Mouse (Mus musculus): ENCODE measurements around the gene Atp6ap1l. TPM values are rescaled to one million over a fixed set of nuclear protein-coding genes. Genes with fewer than 3 reads are reported as not detected.

Atp6ap1l gene
- total RNA-seq, 4 experiments from 2014 or later = 0.24 to 0.41 (median 0.31) TPM; not detected in 1

DNA sequence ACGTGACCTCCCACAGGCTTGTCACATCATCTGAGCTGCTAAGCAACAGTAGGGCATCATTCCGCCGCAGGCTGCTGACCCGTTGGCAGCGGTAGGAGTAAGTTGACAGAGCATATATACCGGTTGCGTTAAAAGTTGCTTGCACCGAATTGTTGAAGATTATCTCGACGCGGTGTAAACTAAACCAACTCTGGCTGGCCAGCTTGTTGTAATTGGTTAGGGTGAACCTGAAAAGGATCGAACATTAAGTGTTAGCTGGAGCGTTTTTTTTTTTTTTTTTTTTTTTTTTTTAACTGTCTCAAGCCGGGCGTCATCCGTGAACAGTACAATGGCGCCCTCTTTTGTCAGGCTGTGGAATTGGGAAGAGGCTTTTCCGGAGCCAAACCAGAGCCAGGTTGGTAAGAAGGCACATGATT lies 18.6 kb downstream of the Atp6ap1l start:
- peak; percentile 61 for DNase-seq (ENCODE audit: low spot score)

DNA sequence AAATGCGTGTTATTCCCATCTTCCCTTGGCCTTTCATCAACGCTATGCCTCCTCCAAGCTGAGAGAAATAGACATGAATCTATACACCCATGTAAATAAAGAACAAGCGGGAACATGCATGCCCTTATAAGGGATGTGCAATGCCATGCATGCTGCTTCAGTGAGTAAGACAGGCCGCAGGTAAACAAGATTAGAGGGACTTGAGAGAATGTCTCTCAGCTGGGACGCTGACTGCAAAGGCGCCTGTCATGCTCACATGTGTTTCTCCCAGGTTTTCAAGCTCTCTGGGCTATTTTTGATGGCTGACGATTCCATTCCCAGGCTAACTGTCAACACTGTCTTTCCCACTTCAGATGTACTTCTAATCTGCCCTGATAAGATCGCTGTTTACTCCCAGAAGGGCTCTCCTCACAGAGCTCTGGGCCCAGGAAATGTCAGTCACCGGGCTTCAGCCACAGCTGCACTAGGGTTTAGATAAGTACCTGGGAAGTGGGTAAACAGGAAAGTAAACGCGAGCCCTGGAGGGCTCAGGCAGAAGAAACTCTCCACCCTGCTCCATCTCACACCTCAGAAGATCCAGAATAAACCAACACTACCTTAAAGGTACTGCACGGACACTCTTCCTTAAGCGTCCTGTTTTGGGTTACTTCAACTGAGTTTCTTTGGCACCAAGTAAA lies 19.2 kb downstream of the Atp6ap1l start:
- DNase-seq (ENCODE audit: low spot score) = peak; percentile 46

DNA sequence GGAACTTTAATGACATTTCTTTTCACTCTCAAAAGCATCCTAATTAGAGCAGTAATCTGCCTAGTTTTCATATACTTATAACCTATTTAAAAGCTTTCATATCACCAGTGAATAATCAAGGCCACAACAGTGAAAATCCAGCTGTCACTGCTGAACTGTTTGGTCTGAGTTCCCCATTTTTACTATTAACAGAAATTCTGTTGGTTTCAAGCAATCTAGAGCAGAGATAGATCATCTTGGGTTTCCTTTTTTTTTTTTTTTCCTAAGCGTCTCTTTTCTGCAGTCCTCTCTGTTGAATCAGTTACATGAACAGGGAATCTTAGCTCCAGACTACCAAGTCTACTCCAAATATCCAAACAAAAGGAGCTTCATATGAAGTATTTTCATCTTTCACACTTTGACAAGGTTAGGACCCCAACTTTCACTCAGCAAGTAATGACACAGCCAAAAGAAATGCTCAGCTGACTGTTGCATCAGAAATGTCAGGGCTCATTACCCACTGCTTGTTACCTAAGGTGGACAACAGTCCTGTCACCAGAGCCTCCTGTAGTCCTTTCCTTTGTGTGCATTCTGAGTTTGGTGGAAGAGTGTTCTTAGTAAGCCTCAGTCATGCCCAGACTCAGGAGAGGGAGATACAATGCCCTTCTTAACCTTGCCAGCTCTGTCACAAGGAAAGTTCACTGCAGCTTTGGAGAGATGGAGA lies 23.3 kb downstream of the Atp6ap1l start:
- no peak for DNase-seq (ENCODE audit: low spot score)

DNA sequence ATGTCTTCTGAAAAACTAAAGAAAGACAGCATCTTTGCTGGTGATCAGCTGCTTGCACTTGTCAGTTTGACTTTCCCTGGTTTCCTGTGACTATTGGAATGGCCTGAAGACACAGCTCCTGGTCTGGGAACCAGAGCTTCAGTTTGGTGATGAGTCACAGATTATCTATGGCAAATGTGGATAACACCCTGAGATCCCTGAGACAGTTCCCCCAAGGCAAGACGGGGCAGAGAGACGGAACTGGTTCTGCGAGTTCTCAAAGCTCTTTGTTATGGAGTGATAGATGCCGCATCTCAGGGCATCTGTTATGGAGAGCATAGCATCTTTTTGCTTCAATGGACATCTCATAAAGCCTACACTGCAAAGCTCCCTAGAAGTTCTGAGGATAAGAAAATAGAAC lies 33.6 kb downstream of the Atp6ap1l start:
- no peak for DNase-seq (ENCODE audit: low spot score)

DNA sequence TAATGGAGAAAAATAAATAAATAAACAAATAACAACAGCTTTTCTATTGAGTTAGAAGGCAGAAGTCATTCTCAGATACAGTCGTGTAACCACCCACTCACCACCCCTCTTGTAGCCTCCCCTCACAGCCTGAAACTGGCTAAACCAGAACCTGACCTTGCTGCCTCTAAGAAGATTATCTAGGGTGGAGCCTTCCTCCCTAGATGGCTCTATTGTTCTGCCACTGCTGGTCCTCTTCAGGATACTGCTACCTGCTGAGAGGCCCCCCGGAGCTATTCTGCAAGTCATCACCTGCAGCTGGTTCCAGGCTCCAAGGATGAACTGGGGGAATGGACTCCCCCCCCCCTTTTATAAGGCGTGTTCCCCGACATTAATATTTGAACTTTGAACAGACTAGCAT lies 36.0 kb downstream of the Atp6ap1l start:
- DNase-seq (ENCODE audit: low spot score) = no peak

DNA sequence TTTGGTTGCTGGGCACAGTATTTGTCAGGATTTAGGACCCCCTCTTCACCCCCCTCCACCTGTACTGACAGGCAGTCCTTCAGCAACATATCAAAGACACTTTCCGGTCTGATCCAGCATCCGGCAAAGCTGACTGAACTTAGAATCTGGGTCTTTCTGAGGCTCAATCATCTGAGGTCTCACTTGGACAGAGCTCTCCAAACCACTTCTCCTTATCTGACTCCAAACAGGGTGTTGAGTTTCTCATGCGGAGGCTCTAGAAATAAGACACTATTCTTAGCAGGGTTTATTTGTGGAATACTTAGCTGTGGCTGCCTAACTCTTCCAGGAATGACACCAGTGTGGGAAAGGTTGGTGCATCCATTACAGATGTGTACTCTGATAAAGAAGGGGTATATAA lies 43.0 kb downstream of the Atp6ap1l start:
- DNase-seq (ENCODE audit: low spot score) = peak; percentile 21

DNA sequence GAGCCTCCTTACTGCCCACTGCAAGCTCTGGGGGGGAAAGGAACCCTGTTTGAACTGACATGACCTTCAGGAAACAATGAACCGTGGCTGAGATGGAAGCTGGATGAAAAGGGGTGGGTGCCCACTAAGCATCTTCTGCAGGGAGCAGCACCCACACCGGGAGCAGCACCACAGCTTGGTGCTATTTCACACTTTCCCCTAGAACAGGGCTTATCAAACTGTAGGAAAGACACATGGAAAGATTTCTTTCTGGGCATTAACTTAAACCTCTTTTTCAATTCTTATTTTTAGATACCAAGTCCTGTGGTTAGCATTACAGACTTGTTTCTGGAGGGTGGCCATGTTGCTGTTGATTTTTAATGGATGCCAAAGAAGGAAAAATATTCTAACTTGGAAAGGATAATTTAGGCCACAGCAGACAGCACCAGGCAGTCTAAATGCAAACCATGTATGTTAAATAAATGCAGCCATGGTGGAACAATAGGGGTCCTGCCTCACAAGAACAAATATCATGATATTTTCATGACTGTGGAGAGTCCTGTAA lies 44.2 kb downstream of the Atp6ap1l start:
- no peak for DNase-seq (ENCODE audit: low spot score)

DNA sequence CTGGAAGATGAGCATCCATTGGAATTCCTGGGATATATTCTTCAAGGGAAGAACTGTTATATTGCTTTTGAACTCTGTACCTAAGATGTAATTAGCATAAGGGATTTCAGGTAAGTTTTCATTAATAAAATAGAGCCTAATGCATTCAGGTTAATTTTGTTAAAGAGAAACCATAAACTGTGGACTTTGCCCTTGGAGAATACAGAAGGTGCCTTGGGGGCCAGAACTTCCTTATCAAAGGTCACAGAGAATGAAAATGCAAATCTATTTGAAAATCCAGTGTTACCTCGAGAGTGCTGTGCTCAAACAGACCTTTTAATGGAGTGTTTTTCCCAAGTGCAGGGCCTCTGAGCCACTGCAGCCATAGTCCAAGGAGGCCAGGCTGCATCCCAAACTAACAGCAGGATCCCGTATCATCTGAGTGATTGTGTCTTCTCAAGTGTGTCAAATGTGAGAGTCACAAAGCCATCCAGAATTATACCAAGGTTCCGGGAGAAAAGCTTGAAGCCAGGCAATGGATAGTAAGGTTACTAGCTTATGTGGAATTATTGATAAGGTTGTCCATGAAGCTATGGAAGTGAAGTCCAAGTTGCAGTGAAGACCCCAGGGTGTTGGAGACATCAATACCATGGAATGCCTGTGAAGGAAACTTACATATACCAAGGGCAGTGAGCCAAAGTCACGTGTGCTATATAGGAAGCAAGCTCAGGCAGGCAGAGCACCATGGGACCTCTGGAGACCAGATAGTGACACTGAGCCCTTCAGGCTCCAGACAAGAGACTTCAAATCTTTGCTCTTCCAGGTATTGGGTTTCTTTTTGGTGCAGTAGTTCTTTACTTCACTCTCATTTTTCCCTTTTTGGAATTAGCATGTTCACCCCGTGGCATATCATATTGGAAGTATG lies 52.2 kb downstream of the Atp6ap1l start:
- DNase-seq (ENCODE audit: low spot score) = no peak

DNA sequence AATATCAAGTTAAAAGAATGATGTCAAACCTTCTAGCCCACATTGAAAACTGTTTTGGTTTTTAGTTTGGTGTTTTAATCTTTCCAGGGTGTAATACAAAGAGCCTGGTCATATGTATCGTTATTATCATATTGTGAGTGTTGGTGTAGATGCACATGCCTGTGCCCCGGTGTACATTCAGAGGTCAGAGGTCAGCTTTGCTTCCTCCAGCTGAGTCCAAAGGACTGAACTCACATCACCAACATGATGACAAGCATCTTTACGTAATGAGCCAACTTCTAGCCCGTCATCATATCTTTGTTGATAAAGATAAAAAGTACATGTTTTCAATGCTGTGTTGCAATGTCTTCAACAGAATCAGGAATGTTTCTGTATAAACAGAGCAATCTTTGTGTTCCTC lies 53.4 kb downstream of the Atp6ap1l start:
- no peak for DNase-seq (ENCODE audit: low spot score)

DNA sequence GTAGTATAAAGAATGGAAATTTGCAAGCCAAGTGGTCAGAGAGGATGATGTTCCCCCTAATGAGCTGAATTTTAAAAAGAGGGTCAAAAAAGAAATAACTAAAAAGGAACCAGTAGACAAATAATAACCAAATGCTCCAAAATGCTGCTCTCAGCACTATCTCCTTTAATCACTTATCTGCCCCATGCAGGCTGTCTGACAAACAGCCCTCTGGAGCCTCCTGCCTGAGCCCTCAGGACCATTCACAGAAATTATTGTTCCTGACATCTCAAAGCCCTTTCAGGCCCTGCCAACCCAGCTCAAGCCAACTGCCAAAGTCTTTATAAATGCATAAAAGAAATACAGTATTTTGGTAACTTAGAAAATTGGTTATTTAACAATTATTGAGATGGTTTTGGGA lies 61.0 kb downstream of the Atp6ap1l start:
- DNase-seq (ENCODE audit: low spot score) = no peak

DNA sequence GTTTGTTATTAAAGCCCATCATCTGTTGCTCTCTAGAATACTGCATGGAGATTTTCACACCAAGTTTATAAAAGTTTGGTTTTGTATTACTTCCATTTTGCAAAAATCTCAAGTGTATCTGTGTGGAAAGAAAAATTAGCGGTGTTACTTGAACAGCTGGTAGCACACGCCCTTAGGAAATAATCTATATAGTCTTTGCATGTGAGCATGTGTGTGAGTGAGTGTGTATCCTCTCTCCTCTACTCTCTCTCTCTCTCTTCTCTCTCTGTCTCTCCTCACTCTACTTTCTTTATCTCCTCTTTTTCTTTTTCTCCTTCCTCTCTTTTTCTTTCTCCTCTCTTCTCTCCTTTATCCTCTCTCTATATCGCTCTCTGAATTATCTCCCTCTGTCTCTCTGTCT lies 61.7 kb downstream of the Atp6ap1l start:
- no peak for DNase-seq (ENCODE audit: low spot score)

DNA sequence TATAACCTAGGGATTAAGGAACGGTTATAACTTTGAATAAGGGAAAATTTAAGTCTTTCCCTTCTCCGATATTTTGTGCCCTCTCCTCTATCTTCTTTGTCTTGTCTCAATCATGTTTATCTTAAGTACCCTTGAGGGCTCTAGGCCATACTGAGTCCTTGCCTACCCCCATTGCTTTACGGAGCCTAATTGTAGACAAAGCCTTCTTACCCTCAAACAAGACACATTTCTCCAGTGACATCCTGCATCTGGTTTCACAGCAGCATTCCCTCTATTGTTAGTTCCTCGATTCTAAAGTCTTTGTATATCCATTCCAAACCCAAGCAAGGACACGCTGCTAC lies 64.0 kb downstream of the Atp6ap1l start:
- DNase-seq (ENCODE audit: low spot score) = no peak

DNA sequence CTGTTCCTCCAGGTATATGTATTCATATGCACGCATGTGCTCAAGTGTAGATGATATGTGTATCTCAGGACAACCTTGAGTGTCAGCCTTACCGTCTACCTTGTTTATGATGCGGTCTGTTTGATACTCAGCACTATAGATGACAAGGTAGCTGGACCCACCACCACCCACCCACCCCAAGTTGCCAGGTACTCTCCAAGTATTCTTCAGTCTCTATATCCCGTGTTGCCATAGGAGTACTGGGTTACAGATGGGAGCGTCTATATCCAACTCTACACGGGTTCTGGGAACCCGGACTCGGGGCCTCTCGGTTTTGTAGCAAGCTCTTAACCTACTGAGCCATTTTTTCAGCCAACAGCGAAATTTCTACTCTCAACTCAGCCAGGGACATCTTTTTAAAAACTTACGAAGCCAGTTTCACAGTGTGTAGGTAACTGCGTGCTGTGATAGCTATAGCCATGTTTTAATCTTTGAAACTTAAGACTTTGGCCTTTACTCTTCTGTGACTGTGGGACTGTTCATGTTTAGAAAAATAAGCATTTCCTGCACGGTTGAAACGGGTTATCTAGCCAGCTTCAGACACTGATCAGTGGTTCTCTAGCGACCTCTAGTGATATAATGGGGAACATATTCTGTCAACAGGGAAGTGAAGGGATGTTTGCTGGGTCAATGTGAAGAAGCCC lies 64.5 kb downstream of the Atp6ap1l start:
- peak; percentile 64 for DNase-seq (ENCODE audit: low spot score)

DNA sequence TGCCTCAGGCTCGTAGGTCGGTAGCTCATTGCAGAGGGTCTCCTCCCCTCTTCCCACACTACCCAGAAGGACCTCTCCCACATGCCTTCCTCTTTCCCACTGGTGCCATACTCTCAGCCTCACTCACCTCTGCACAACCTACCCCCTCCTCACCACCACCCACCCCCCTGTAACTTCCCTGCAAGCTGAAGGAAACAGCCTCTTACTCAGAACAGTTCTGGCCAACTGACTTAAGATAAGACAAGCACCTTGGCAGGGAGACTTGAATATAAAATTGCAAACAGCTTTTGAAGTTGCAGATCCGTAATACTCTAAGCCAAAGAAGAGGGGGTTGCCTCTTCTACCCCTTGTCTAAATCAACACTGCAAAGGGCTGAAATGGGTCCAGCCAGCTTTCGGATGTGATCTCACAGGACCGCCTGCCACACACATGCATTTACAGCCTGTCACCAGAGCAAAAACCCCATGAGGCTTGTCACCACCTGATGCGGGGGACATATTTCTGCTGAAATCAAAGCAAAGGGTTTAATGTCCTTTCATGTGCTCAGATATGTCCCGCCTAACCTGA lies 71.4 kb downstream of the Atp6ap1l start:
- DNase-seq (ENCODE audit: low spot score) = no peak

Other genes starting within 250 kb of the Atp6ap1l start
- 100 to 1,000 TPM; 128 to 200 (median 165) TPM for gene Rps23, start 17.6 kb upstream of the Atp6ap1l start, total RNA-seq (2022)

Data from heart, adult 8-10 months (tissue).